Mouse (Mus musculus) hindbrain, embryonic 11.5 days (tissue): ENCODE measurements at regions not wholly inside any gene's neighbourhood (a gene's known extent, or its start where the extent isn't known, plus 50 kb on each side); places are given as distances from the start of the nearest gene placed in this dataset.

ENCODE experiments used
- ATAC-seq: fragments of 200-750 bp; cut with Nextera tagmentation; 2 replicates; pipeline ENCODE4 v1.8.0; 2017; ENCODE audit warnings: mild to moderate bottlenecking, moderate TSS enrichment, moderate library complexity; ENCODE audit not compliant: low FRiP score
- DNase-seq: peaks from one replicate; pipeline ENCODE4 v3.0.0-alpha.2; 2015; ENCODE audit warnings: low spot score
- H3K27ac ChIP-seq: fragments of 300-500 bp; sonication (generic); 2 replicates; pipeline ENCODE4 v1.5.1; 2014; ENCODE audit warnings: mild to moderate bottlenecking, low read depth, low read length
- H3K27me3 ChIP-seq: fragments of 300-500 bp; sonication (generic); 2 replicates; pipeline ENCODE4 v1.6.1; 2014; ENCODE audit warnings: mild to moderate bottlenecking, low read length, moderate library complexity, mixed read lengths; ENCODE audit not compliant: control insufficient read depth, insufficient read depth
- H3K36me3 ChIP-seq: fragments of 300-500 bp; sonication (generic); 2 replicates; pipeline ENCODE4 v1.6.1; 2014; ENCODE audit warnings: mild to moderate bottlenecking, low read length, moderate library complexity, mixed read lengths; ENCODE audit not compliant: control insufficient read depth, insufficient read depth
- H3K4me1 ChIP-seq: fragments of 300-500 bp; sonication (generic); replicated peaks from 2 replicates; pipeline ENCODE4 v1.6.1; 2014; ENCODE audit warnings: low read length, mixed read lengths; ENCODE audit not compliant: control insufficient read depth, insufficient read depth
- H3K4me2 ChIP-seq: fragments of 300-500 bp; sonication (generic); replicated peaks from 2 replicates; pipeline ENCODE4 v1.6.1; 2014; ENCODE audit warnings: mild to moderate bottlenecking, low read depth, low read length
- H3K4me3 ChIP-seq: fragments of 300-500 bp; sonication (generic); 2 replicates; pipeline ENCODE4 v1.5.1; 2014; ENCODE audit warnings: low read depth, low read length
- H3K9ac ChIP-seq: fragments of 300-500 bp; sonication (generic); 2 replicates; pipeline ENCODE4 v1.6.1; 2014; ENCODE audit warnings: low read depth, low read length
- H3K9me3 ChIP-seq: fragments of 300-500 bp; sonication (generic); 2 replicates; pipeline ENCODE4 v1.6.1; 2016; ENCODE audit warnings: low read length; ENCODE audit not compliant: control insufficient read depth
- WGBS: fragments of 180-500 bp; shearing (Covaris S2); extraction: QIAGEN DNeasy Blood & Tissue Kit; methylation state at CpG from one replicate; pipeline ENCODE4 v1.1.7; 2014; 5-methylcytosine and 5-hydroxymethylcytosine counted together

DNA sequence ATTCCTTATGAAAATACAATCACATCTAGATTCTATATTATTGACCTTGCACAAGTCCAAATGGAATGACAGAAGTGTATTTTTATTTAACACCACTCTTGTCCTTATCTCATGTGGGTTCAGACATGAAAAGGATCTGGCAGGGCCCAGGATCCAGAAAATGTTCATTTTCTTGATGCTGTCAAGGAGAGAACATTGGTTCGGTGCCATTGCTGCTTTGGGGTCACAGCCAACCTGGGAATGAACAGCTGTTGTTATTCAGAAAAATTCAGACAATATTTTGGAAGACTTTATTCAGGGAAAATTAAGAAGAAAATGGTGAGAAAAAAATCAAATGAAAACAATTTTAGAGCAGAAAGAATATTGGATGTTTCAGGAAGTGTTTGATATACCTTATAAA lies 590.0 kb downstream of the Iqcm start:
- H3K4me1 ChIP-seq = no peaks in the 10 kb centered on the region
- no peak for ATAC-seq

DNA sequence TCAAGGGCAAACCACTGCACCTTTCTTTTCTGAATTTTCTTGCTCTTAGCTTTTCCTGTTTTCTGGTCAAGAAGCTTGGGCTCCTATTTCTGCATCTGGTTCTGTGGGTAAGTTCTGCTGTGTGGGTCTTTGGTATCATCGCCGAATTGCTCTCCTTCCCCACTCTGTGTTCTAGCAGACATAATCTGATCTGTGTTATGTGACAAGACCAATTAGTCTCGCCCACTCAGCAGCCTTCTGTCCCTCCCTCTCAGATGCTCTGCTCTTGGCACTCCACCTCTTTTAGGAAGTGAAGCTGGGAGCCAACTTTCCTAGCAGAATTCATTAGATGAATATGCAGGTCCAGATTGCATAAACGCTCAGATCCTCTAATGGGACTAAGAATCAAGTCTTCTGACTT lies 603.5 kb downstream of the Iqcm start:
- H3K27ac ChIP-seq = no peak overlapping the region
- no peak for DNase-seq
- H3K36me3 ChIP-seq = no peaks in the 10 kb centered on the region
- no peaks in the 10 kb centered on the region for H3K4me1 ChIP-seq
- H3K9me3 ChIP-seq = no peaks in the 10 kb centered on the region
- H3K4me3 ChIP-seq = no peak overlapping the region
- no peak overlapping the region for H3K4me2 ChIP-seq
- no peak for ATAC-seq
- H3K9ac ChIP-seq = no peak overlapping the region
- WGBS = 78% methylated on average over 4 of the region's 4 CpGs
- no peaks in the 10 kb centered on the region for H3K27me3 ChIP-seq

More for the DNA sequence above, 590.0 kb downstream of the Iqcm start:
- Histone ChIP-seq H3K9me3 (no peaks in the 10 kb centered on the region), H3K4me2 (no peak overlapping the region), H3K4me3 (no peak overlapping the region), H3K9ac (no peak overlapping the region), H3K27me3 (no peaks in the 10 kb centered on the region), H3K36me3 (no peaks in the 10 kb centered on the region), H3K27ac (no peak overlapping the region)
- 86% methylated on average over 1 of the region's 1 CpGs for WGBS
- no peak for DNase-seq

DNA sequence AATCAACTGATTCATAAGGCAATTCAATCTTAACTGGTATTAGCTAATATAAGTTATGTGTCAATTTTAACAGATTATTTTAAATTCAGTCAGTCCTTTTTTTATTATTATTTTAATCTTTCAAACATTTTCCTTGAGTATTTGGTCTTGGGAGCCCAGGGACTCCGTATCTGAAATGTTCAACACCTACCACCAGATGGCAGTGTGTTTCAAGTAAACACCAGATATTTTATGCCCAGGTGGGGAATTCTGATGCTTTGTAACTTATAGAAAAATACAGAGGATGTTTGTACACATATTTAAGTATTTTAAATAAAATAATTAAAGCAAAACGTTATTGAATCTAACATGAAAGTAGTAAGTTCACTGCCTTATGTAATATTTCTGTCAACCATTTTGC lies 619.2 kb downstream of the Iqcm start:
- no peak overlapping the region for H3K4me2 ChIP-seq
- H3K9ac ChIP-seq = no peak overlapping the region
- H3K36me3 ChIP-seq = no peaks in the 10 kb centered on the region
- WGBS = 7% methylated on average over 2 of the region's 2 CpGs
- peak; percentile 47; the same call in 1 of the 2 replicates for ATAC-seq
- H3K4me1 ChIP-seq = no peaks in the 10 kb centered on the region
- H3K27me3 ChIP-seq = no peaks in the 10 kb centered on the region
- H3K27ac ChIP-seq = no peak overlapping the region
- no peak overlapping the region for H3K4me3 ChIP-seq
- no peaks in the 10 kb centered on the region for H3K9me3 ChIP-seq
- DNase-seq = peak; percentile 63

DNA sequence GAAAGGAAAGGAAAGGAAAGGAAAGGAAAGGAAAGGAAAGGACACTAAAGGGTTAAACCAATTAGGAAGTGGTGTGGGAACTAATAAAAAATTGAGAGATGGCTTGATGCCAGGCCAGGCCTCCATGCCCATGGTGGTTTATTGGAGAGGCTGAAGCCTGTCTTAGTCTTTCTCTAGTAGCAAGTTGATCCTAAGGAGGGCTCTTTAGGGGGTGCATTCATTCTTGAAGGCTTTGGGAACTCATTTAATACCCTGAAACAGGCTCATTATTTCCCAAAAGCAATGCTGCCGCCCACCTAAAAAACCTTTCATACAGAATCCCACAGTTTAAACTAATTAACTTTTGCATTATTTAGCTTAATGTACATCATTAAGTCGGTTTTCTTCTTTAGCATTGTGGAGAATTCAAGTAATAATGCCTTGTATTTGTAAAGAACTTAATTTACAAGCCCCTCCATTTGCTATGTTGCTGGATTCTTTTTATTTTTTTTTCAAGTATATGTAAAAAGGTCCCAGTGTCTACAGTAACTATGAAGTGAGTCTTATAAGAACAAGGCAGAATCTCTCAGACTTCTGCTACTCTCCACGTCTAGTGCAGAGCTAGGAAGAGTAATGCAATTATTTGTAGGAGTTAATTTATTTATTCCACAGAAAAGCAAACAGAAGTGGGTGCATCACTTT lies 624.3 kb downstream of the Iqcm start:
- ATAC-seq (no peak), DNase-seq (no peak)
- H3K4me1 ChIP-seq = no peaks in the 10 kb centered on the region
- H3K9ac ChIP-seq = no peak overlapping the region
- no peaks in the 10 kb centered on the region for H3K36me3 ChIP-seq
- no peak overlapping the region for H3K4me2 ChIP-seq
- H3K27me3 ChIP-seq = no peaks in the 10 kb centered on the region
- 63% methylated on average over 3 of the region's 3 CpGs for WGBS
- H3K9me3 ChIP-seq = no peaks in the 10 kb centered on the region
- H3K27ac ChIP-seq = no peak overlapping the region
- no peak overlapping the region for H3K4me3 ChIP-seq

DNA sequence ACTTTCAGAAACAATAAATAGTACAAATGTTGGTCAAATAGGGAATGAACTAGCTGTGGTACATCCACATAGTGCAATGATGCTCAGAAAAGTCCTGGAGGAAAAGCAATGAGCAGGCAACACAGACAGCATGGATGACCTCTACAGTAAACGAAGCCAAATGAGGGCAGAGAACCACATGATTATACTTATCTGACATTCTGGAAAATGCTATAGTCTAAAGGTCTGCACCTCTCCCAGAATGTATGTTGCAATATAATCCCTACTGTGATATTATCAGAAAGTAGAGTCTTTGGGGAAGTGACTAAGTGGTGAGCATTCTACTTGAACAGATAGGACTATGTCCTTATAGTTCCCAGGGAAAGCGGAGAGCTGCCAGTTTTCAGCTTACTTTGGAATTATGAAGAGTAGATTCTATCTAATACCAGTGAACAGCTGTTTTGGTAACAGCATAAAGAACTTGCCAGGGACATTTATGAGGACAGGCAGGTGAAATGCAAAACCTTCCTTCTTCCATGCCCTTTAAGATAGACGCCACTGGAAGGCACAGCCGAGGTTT lies 672.2 kb downstream of the Iqcm start:
- H3K4me3 ChIP-seq = no peak overlapping the region
- DNase-seq = no peak
- H3K4me1 ChIP-seq = no peaks in the 10 kb centered on the region
- 88% methylated on average over 4 of the region's 4 CpGs for WGBS
- no peaks in the 10 kb centered on the region for H3K27me3 ChIP-seq
- ATAC-seq = no peak
- no peak overlapping the region for H3K9ac ChIP-seq
- no peak overlapping the region for H3K4me2 ChIP-seq
- H3K9me3 ChIP-seq = no peaks in the 10 kb centered on the region
- no peak overlapping the region for H3K27ac ChIP-seq
- no peaks in the 10 kb centered on the region for H3K36me3 ChIP-seq

DNA sequence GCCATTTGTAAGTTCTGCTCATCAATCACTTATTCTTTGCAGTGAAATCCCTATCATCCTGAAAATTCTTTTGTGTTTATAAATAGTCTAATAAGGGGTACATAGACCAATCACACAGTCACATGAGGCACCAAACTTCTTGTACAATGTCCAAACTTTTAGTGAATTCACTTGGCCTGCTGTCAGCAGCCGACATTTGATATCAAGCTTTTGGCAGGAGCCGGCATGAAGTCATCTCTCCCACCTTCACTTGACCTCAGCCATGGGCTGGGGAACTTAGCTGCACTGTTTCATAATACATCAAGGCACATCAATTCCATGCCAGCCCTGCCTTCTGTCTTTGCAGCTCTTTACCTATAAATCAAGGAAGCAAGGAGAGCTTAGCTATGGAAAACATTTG lies 679.0 kb downstream of the Iqcm start:
- ATAC-seq (no peak), DNase-seq (no peak)
- no peaks in the 10 kb centered on the region for H3K36me3 ChIP-seq
- H3K27me3 ChIP-seq = no peaks in the 10 kb centered on the region
- H3K4me3 ChIP-seq = no peak overlapping the region
- no peak overlapping the region for H3K27ac ChIP-seq
- no peak overlapping the region for H3K9ac ChIP-seq
- no peak overlapping the region for H3K4me2 ChIP-seq
- 85% methylated on average over 2 of the region's 2 CpGs for WGBS
- H3K4me1 ChIP-seq = no peaks in the 10 kb centered on the region
- H3K9me3 ChIP-seq = no peaks in the 10 kb centered on the region

DNA sequence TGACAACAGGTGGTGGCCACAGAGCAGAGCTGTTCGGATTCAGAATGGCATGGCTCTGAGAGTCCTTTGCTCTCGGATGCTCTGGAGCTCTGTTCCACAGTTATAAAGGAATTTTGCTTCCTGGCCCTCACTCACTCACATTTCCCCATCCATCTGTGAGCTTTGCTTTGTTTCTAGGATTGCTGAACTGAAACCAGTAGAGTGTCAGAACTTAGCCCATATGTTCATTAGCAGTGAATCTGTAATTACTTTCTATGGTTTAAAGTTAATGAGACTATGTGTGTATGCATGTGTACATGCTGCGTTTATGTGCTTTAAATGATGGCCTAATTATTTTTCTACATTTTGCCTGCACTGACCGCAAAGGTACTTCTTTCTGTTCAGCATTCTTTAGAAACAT lies 688.7 kb downstream of the Iqcm start:
- Histone ChIP-seq H3K36me3 (no peaks in the 10 kb centered on the region), H3K27ac (no peak overlapping the region), H3K9me3 (no peaks in the 10 kb centered on the region), H3K4me2 (no peak overlapping the region), H3K4me1 (no peaks in the 10 kb centered on the region), H3K27me3 (no peaks in the 10 kb centered on the region), H3K4me3 (no peak overlapping the region), H3K9ac (no peak overlapping the region)
- no peak for ATAC-seq
- WGBS = 75% methylated on average over 4 of the region's 4 CpGs
- no peak for DNase-seq

DNA sequence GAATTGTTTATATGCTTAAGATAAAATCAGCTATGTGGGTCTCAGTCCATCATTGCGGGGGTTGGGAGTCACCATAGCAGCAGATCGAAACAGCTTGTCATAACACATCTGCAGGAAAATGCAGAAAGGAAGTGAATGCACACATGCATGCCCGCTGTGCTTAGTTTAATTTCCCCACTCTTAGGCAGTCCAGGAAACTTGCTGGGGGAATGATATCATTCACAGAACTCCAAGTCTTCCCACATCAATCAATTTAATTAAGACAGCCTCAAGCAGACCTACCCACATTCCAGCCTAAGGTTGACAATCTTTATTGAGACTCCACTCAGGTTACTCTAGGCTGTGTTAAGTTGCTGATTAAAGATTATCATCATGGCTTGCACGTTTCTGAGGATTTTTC lies 700.2 kb downstream of the Iqcm start:
- Histone ChIP-seq H3K27ac (no peak overlapping the region), H3K27me3 (no peaks in the 10 kb centered on the region), H3K4me3 (no peak overlapping the region), H3K4me2 (no peak overlapping the region), H3K4me1 (no peaks in the 10 kb centered on the region), H3K9ac (no peak overlapping the region), H3K9me3 (no peaks in the 10 kb centered on the region), H3K36me3 (no peaks in the 10 kb centered on the region)
- DNase-seq (peak; percentile 12), ATAC-seq (peak; percentile 33; the same call in 1 of the 2 replicates)
- WGBS = 76% methylated on average over 4 of the region's 4 CpGs

DNA sequence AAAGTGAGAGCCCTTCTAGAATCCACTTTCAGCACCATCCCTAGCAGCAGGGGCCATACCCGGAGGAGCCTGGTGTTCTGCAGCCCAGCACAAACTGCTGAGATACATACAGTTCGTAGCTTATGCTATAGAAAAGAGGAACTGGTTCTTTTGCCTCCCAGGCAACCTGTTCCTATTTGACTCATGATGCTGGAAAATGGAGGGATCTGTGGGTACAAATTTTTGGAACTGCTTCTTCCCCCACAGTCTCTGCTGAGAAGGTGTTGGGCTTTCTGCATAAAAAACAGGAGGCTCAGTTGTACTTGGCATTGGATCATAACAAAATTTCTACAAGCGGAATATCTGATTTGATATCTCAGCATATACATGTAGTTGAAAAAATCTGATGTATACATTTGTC lies 716.7 kb upstream of the Nr3c2 start:
- 87% methylated on average over 3 of the region's 3 CpGs for WGBS
- Histone ChIP-seq H3K27me3 (no peaks in the 10 kb centered on the region), H3K4me3 (no peak overlapping the region), H3K4me2 (no peak overlapping the region), H3K9ac (no peak overlapping the region), H3K4me1 (no peaks in the 10 kb centered on the region), H3K36me3 (no peaks in the 10 kb centered on the region), H3K27ac (no peak overlapping the region), H3K9me3 (no peaks in the 10 kb centered on the region)
- DNase-seq = no peak
- no peak for ATAC-seq
